In the genomic region with DNA sequence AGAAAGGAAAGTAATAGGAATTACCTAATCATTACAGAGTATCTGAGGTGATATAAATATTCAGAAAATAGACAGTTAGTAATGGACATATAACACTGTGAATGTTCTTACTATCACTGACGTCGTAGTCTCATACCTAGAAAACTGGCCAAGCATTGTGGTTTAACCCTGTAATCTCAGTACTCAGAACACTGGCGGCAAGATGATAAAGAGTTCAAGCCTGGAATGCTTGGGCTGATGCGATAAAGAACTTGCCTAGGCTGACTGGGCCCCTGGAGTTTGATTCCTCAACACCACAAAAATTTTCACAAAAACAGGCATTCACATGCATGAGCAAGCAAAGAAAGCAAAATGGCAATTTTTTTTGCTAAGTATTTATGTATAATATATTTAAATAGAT, we compare ENCODE assay signal across 1 mouse cellular context.
TF ChIP-seq lines count a peak whose summit lies in the region.

No protein-coding gene starts in this region.

TF ChIP-seq in MEL, 35 proteins besides CTCF, POLR2A, EP300 and RAD21 (continued from another document):
- no peak for TF ChIP-seq UBTF (IDR thresholded peaks at IDR 0.05; ENCODE audit: borderline replicate concordance, insufficient read depth, low read depth, low read length)
- TF ChIP-seq SMC3 (IDR thresholded peaks at IDR 0.05; ENCODE audit: low read depth, low read length), result no peak
- TF ChIP-seq USF2 (IDR thresholded peaks at IDR 0.05; ENCODE audit: borderline replicate concordance in 1 of 2, insufficient read depth in 1 of 2, low read depth in 1 of 2, low read length in 2 of 2), result no peak
- TF ChIP-seq MAZ (IDR thresholded peaks at IDR 0.05; ENCODE audit: low read depth, low read length), result no peak
- no peak for TF ChIP-seq ZNF384 (IDR thresholded peaks at IDR 0.05; ENCODE audit: low read depth, low read length)
- peak; percentile 61; the same call in 1 of the 2 replicates for TF ChIP-seq MYC (IDR thresholded peaks at IDR 0.05; ENCODE audit: low read depth, low read length)
- no peak; the same call in 1 of the 2 replicates for TF ChIP-seq MXI1 (IDR thresholded peaks at IDR 0.05; ENCODE audit: low read depth, low read length)
- TF ChIP-seq USF1 (IDR thresholded peaks at IDR 0.05; ENCODE audit: low read depth, low read length), result no peak
- TF ChIP-seq BHLHE40 (IDR thresholded peaks at IDR 0.05; ENCODE audit: borderline replicate concordance, low read depth, low read length), result peak; percentile 43; the same call in 1 of the 2 replicates
- 0 out of 2 replicates have a peak, but pooled peaks have one; percentile 41 for TF ChIP-seq MYB (IDR thresholded peaks at IDR 0.05; ENCODE audit: low read depth, low read length)
- no peak for TF ChIP-seq CHD1 (IDR thresholded peaks at IDR 0.05; ENCODE audit: low read depth, low read length)
- TF ChIP-seq NELFE (IDR thresholded peaks at IDR 0.05; ENCODE audit: low read depth, low read length), result no peak
- peak; percentile 92 for TF ChIP-seq ETS1 (IDR thresholded peaks at IDR 0.05; ENCODE audit: low read depth, low read length)
- TF ChIP-seq POLR2AphosphoS2 (IDR thresholded peaks at IDR 0.05; ENCODE audit: low read length), result no peak
- no peak for TF ChIP-seq POLR2AphosphoS5 (IDR thresholded peaks at IDR 0.05; ENCODE audit: borderline replicate concordance, low read depth, low read length)
- TF ChIP-seq ZC3H11A (IDR thresholded peaks at IDR 0.05; ENCODE audit: low read depth, low read length), result no peak
- TF ChIP-seq ZKSCAN1 (IDR thresholded peaks at IDR 0.05; ENCODE audit: low read depth, low read length), result no peak
- no peak for TF ChIP-seq GABPA (IDR thresholded peaks at IDR 0.05; ENCODE audit: low read depth, low read length)
- TF ChIP-seq TAL1 (IDR thresholded peaks at IDR 0.05; ENCODE audit: low read length), result peak; percentile 89
- TF ChIP-seq MAX (IDR thresholded peaks at IDR 0.05; ENCODE audit: low read length), result peak; percentile 55; the same call in 1 of the 2 replicates
- no peak; the same call in 1 of the 2 replicates for TF ChIP-seq JUND (IDR thresholded peaks at IDR 0.05; ENCODE audit: low read depth, low read length)
